Mouse (Mus musculus): ENCODE data around the gene Dmwd. TPM values are rescaled to one million over a fixed set of nuclear protein-coding genes. Genes with fewer than 3 reads are reported as not detected.

Gene Dmwd
- polyA plus RNA-seq, 1 experiment = 13.4 TPM

GRCm38 (mm10) chr7:19093174-19093521 lies 17.1 kb downstream of the Dmwd start:
- peak overlapping the region; percentile 93 for H3K4me3 ChIP-seq (replicated peaks)
- peaks cover 53% of the 10 kb centered on the region for H3K27me3 ChIP-seq (replicated peaks)
- TF ChIP-seq FLI1 (IDR thresholded peaks at IDR 0.05; ENCODE audit: low read length) = no peak
- no peak for TF ChIP-seq GATA1 (IDR thresholded peaks at IDR 0.05; ENCODE audit: borderline replicate concordance, low read length)
- no peaks in the 10 kb centered on the region for H3K9me3 ChIP-seq
- peaks cover 58% of the 10 kb centered on the region for H3K4me1 ChIP-seq
- H3K36me3 ChIP-seq (replicated peaks; ENCODE audit: low read length) = peaks cover 20% of the 10 kb centered on the region

GRCm38 (mm10) chr7:19093537-19094385 lies 17.7 kb downstream of the Dmwd start:
- Histone ChIP-seq H3K36me3 (replicated peaks; ENCODE audit: low read length) (peaks cover 21% of the 10 kb centered on the region), H3K4me1 (peaks cover 58% of the 10 kb centered on the region), H3K9me3 (no peaks in the 10 kb centered on the region), H3K27me3 (replicated peaks) (peaks cover 50% of the 10 kb centered on the region), H3K4me3 (replicated peaks) (peak overlapping the region; percentile 93)
- TF ChIP-seq GATA1 (IDR thresholded peaks at IDR 0.05; ENCODE audit: borderline replicate concordance, low read length) (no peak), FLI1 (IDR thresholded peaks at IDR 0.05; ENCODE audit: low read length) (no peak)

- peaks cover 47% of the 10 kb centered on the region for H3K27me3 ChIP-seq (replicated peaks)
- no peaks in the 10 kb centered on the region for H3K9me3 ChIP-seq
- TF ChIP-seq GATA1 (IDR thresholded peaks at IDR 0.05; ENCODE audit: borderline replicate concordance, low read length) (no peak), FLI1 (IDR thresholded peaks at IDR 0.05; ENCODE audit: low read length) (no peak)
- H3K4me3 ChIP-seq (replicated peaks) = peak within 1 kb of the TSS; percentile 93
- H3K4me1 ChIP-seq = peaks cover 60% of the 10 kb centered on the region
- H3K36me3 ChIP-seq (replicated peaks; ENCODE audit: low read length) = peaks cover 21% of the 10 kb centered on the region
Measured at GRCm38 (mm10) chr7:19094471-19094825, 18.4 kb downstream of the Dmwd start, which contains the start of gene Six5. Six5 (plus strand) TSS chr7:19094594.

- peak overlapping the region; percentile 93 for H3K4me3 ChIP-seq (replicated peaks)
- H3K36me3 ChIP-seq (replicated peaks; ENCODE audit: low read length) = peaks cover 21% of the 10 kb centered on the region
- peaks cover 41% of the 10 kb centered on the region for H3K27me3 ChIP-seq (replicated peaks)
- H3K4me1 ChIP-seq = peaks cover 66% of the 10 kb centered on the region
- no peak for TF ChIP-seq GATA1 (IDR thresholded peaks at IDR 0.05; ENCODE audit: borderline replicate concordance, low read length)
- no peak for TF ChIP-seq FLI1 (IDR thresholded peaks at IDR 0.05; ENCODE audit: low read length)
- H3K9me3 ChIP-seq = no peaks in the 10 kb centered on the region
Measured at GRCm38 (mm10) chr7:19094826-19095750, 19.1 kb downstream of the Dmwd start.

- Histone ChIP-seq H3K4me1 (peaks cover 73% of the 10 kb centered on the region), H3K27me3 (replicated peaks) (peaks cover 38% of the 10 kb centered on the region), H3K9me3 (no peaks in the 10 kb centered on the region), H3K36me3 (replicated peaks; ENCODE audit: low read length) (peaks cover 21% of the 10 kb centered on the region), H3K4me3 (replicated peaks) (peak overlapping the region; percentile 93)
- TF ChIP-seq GATA1 (IDR thresholded peaks at IDR 0.05; ENCODE audit: borderline replicate concordance, low read length) = no peak
Measured at GRCm38 (mm10) chr7:19095751-19096110, 19.7 kb downstream of the Dmwd start.

- TF ChIP-seq FLI1 (IDR thresholded peaks at IDR 0.05; ENCODE audit: low read length) (no peak), GATA1 (IDR thresholded peaks at IDR 0.05; ENCODE audit: borderline replicate concordance, low read length) (no peak)
- H3K4me1 ChIP-seq = peaks cover 76% of the 10 kb centered on the region
- no peaks in the 10 kb centered on the region for H3K9me3 ChIP-seq
- peak overlapping the region; percentile 93 for H3K4me3 ChIP-seq (replicated peaks)
- H3K36me3 ChIP-seq (replicated peaks; ENCODE audit: low read length) = peaks cover 21% of the 10 kb centered on the region
- H3K27me3 ChIP-seq (replicated peaks) = peaks cover 37% of the 10 kb centered on the region
Measured at GRCm38 (mm10) chr7:19096421-19096976, 20.5 kb downstream of the Dmwd start.

GRCm38 (mm10) chr7:19097217-19097616 lies 21.2 kb downstream of the Dmwd start:
- peaks cover 21% of the 10 kb centered on the region for H3K36me3 ChIP-seq (replicated peaks; ENCODE audit: low read length)
- no peak for TF ChIP-seq GATA1 (IDR thresholded peaks at IDR 0.05; ENCODE audit: borderline replicate concordance, low read length)
- H3K4me1 ChIP-seq = peaks cover 77% of the 10 kb centered on the region
- no peaks in the 10 kb centered on the region for H3K9me3 ChIP-seq
- H3K27me3 ChIP-seq (replicated peaks) = peaks cover 36% of the 10 kb centered on the region
- H3K4me3 ChIP-seq (replicated peaks) = peak overlapping the region; percentile 64

GRCm38 (mm10) chr7:19097863-19098262 lies 21.8 kb downstream of the Dmwd start:
- no peaks in the 10 kb centered on the region for H3K9me3 ChIP-seq
- peaks cover 77% of the 10 kb centered on the region for H3K4me1 ChIP-seq
- peak overlapping the region; percentile 19 for H3K4me3 ChIP-seq (replicated peaks)
- peaks cover 21% of the 10 kb centered on the region for H3K36me3 ChIP-seq (replicated peaks; ENCODE audit: low read length)
- TF ChIP-seq GATA1 (IDR thresholded peaks at IDR 0.05; ENCODE audit: borderline replicate concordance, low read length) (no peak), FLI1 (IDR thresholded peaks at IDR 0.05; ENCODE audit: low read length) (no peak)
- peaks cover 36% of the 10 kb centered on the region for H3K27me3 ChIP-seq (replicated peaks)

- TF ChIP-seq GATA1 (IDR thresholded peaks at IDR 0.05; ENCODE audit: borderline replicate concordance, low read length) = no peak
- no peak for TF ChIP-seq FLI1 (IDR thresholded peaks at IDR 0.05; ENCODE audit: low read length)
- Histone ChIP-seq H3K9me3 (no peaks in the 10 kb centered on the region), H3K27me3 (replicated peaks) (peaks cover 45% of the 10 kb centered on the region), H3K4me1 (peaks cover 79% of the 10 kb centered on the region), H3K36me3 (replicated peaks; ENCODE audit: low read length) (peaks cover 21% of the 10 kb centered on the region), H3K4me3 (replicated peaks) (no peak overlapping the region)
Measured at GRCm38 (mm10) chr7:19098811-19099210, 22.8 kb downstream of the Dmwd start.

Measured in megakaryocyte, embryonic 14.5 days (primary cell).